Mouse (Mus musculus): Measurements from ENCODE around the gene Tapbp.
"Not testable (repeated sequence)": the region's sequence is repeated elsewhere in the genome, so short reads cannot be mapped to it uniquely, and the experiment has no call there.

DNA sequence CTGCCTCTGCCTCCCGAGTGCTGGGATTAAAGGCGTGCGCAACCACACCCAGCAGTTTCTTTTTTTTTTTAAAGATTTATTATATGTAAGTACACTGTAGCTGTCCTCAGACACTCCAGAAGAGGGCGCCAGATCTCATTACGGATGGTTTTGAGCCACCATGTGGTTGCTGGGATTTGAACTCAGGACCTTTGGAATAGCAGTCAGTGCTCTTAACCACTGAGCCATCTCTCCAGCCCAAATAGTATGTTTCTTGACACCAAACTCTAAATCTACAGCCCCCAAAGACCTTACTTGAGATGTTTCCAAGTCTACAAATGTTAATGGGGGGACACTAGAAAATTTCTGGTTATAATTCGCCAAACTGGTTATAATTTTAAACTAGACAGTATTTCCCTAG is 23.8 kb upstream of the Tapbp start:
- not testable (repeated sequence) for TF ChIP-seq POLR2A (IDR thresholded peaks at IDR 0.05; ENCODE audit: borderline replicate concordance, extremely low read depth, low read depth, low read length); CTCF (IDR thresholded peaks at IDR 0.05; ENCODE audit: insufficient read depth, low read length)
